Comparison of ENCODE assay signal across 13 mouse cellular contexts in the genomic region with DNA sequence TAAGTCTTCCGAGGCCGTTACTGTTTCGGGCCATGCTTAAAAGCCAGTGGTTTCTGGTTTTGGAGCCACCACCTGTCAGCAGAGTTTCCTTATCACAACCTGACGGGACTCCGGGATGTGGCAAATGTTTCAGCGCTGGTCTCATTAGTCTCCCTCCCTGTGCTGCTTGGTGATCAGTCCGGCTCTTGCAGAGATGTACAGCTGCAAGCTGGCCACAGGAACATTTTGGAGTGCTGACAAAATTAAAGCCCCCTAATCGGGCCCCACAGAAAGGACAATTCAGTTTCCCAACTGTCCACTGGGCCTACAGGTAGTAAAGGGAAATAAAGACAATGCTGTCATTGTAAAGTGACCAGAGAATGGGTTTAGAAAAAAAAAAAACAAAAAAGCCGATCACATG. TPM values are rescaled to one million over a fixed set of nuclear protein-coding genes. Genes with fewer than 3 reads are reported as not detected.
DNase-seq lines count a peak whose midpoint lies in the region; ATAC-seq and TF ChIP-seq lines count a peak whose summit lies in the region.
"Had no signal": no experiment of that assay in that cellular context is flagged by ENCODE, and none has a peak within 500 bp of the region (broad histone marks: within the 10 kb centered on the region; RNA-seq: fewer than 3 reads in every experiment).

No protein-coding gene starts in this region.

- no peaks in the 10 kb centered on the region for H3K27me3 ChIP-seq in forebrain, embryonic 14.5 days (replicated peaks; ENCODE audit: control insufficient read depth, insufficient read depth, low read length)
- no peaks in the 10 kb centered on the region for H3K27me3 ChIP-seq in hindbrain, embryonic 16.5 days (replicated peaks; ENCODE audit: control insufficient read depth, insufficient read depth, low read length)
- H3K27me3 ChIP-seq in neural tube, embryonic 14.5 days (ENCODE audit: control insufficient read depth, insufficient read depth, low read length), result no peaks in the 10 kb centered on the region
- no peaks in the 10 kb centered on the region for H3K27me3 ChIP-seq in liver, postnatal 0 days (ENCODE audit: insufficient read depth, low read length)
- H3K27me3 ChIP-seq: embryonic facial prominence, embryonic 13.5 days; lung, embryonic 15.5 days; Patski had no signal

- H3K9me3 ChIP-seq in forebrain, embryonic 14.5 days (replicated peaks; ENCODE audit: control insufficient read depth, low read length), result no peaks in the 10 kb centered on the region
- no peaks in the 10 kb centered on the region for H3K9me3 ChIP-seq in hindbrain, embryonic 16.5 days (ENCODE audit: control insufficient read depth, low read length)
- no peaks in the 10 kb centered on the region for H3K9me3 ChIP-seq in neural tube, embryonic 14.5 days (ENCODE audit: control insufficient read depth, low read length)
- H3K9me3 ChIP-seq in liver, postnatal 0 days (ENCODE audit: low read length), result no peaks in the 10 kb centered on the region
- H3K9me3 ChIP-seq: embryonic facial prominence, embryonic 13.5 days; lung, embryonic 15.5 days had no signal

- H3K4me1 ChIP-seq in forebrain, embryonic 14.5 days (ENCODE audit: control insufficient read depth, insufficient read depth, low read length), result peaks cover 17% of the 10 kb centered on the region
- no peaks in the 10 kb centered on the region for H3K4me1 ChIP-seq in hindbrain, embryonic 16.5 days (ENCODE audit: control insufficient read depth, insufficient read depth, low read depth, low read length)
- no peaks in the 10 kb centered on the region; the same call in 1 of the 2 replicates for H3K4me1 ChIP-seq in neural tube, embryonic 14.5 days (ENCODE audit: control insufficient read depth, insufficient read depth, low read length)
- no peaks in the 10 kb centered on the region for H3K4me1 ChIP-seq in liver, postnatal 0 days (ENCODE audit: insufficient read depth)
- H3K4me1 ChIP-seq: embryonic facial prominence, embryonic 13.5 days; lung, embryonic 15.5 days had no signal

- H3K9ac ChIP-seq in forebrain, embryonic 14.5 days (ENCODE audit: low read length), result peak overlapping the region; percentile 54
- no peak overlapping the region for H3K9ac ChIP-seq in hindbrain, embryonic 16.5 days (ENCODE audit: low read depth, low read length)
- no peak overlapping the region; the same call in 1 of the 2 replicates for H3K9ac ChIP-seq in neural tube, embryonic 14.5 days (replicated peaks; ENCODE audit: low read depth, low read length)
- H3K9ac ChIP-seq in liver, postnatal 0 days (replicated peaks), result no peak overlapping the region
- H3K9ac ChIP-seq: embryonic facial prominence, embryonic 13.5 days; lung, embryonic 15.5 days had no signal

- H3K4me2 ChIP-seq in forebrain, embryonic 14.5 days (ENCODE audit: low read length), result peak overlapping the region; percentile 42
- peak overlapping the region; percentile 38 for H3K4me2 ChIP-seq in hindbrain, embryonic 16.5 days (ENCODE audit: low read length)
- peak overlapping the region; percentile 27; the same call in 1 of the 2 replicates for H3K4me2 ChIP-seq in neural tube, embryonic 14.5 days (ENCODE audit: low read depth, low read length)
- no peak overlapping the region for H3K4me2 ChIP-seq in liver, postnatal 0 days (ENCODE audit: low read depth, low read length)
- H3K4me2 ChIP-seq: embryonic facial prominence, embryonic 13.5 days; lung, embryonic 15.5 days had no signal

- peak; percentile 62 for ATAC-seq in forebrain, embryonic 14.5 days
- peak; percentile 60 for ATAC-seq in hindbrain, embryonic 16.5 days
- peak; percentile 44; the same call in 1 of the 2 replicates for ATAC-seq in neural tube, embryonic 14.5 days (ENCODE audit: low read depth)
- no peak for ATAC-seq in liver, postnatal 0 days
- ATAC-seq: Patski had no signal

- 0 out of 2 replicates have a peak, but pooled peaks cover 6% of the 10 kb centered on the region for H3K36me3 ChIP-seq in forebrain, embryonic 14.5 days (ENCODE audit: control insufficient read depth, insufficient read depth, low read length)
- H3K36me3 ChIP-seq in hindbrain, embryonic 16.5 days (ENCODE audit: control insufficient read depth, insufficient read depth, low read length), result no peaks in the 10 kb centered on the region; the same call in 1 of the 2 replicates
- H3K36me3 ChIP-seq in neural tube, embryonic 14.5 days (ENCODE audit: control insufficient read depth, insufficient read depth, low read length), result no peaks in the 10 kb centered on the region
- H3K36me3 ChIP-seq in liver, postnatal 0 days (replicated peaks; ENCODE audit: insufficient read depth, low read length), result no peaks in the 10 kb centered on the region
- H3K36me3 ChIP-seq: lung, embryonic 15.5 days had no signal

- 24% methylated on average over 9 of the region's 9 CpGs for WGBS in forebrain, embryonic 14.5 days
- 37% methylated on average over 9 of the region's 9 CpGs for WGBS in hindbrain, embryonic 16.5 days
- WGBS in neural tube, embryonic 14.5 days, result 27% methylated on average over 9 of the region's 9 CpGs
- 57% methylated on average over 9 of the region's 9 CpGs for WGBS in liver, postnatal 0 days (ENCODE audit: insufficient replicate concordance)

- no peak for TF ChIP-seq CTCF in layer of hippocampus, adult 2 months (conservative IDR thresholded peaks at IDR 0.05)
- TF ChIP-seq CTCF in liver, postnatal 0 days (IDR thresholded peaks at IDR 0.05; ENCODE audit: low read depth), result no peak

- peak overlapping the region; percentile 31; the same call in 1 of the 2 replicates for H3K4me3 ChIP-seq in layer of hippocampus, adult 2 months
- H3K4me3 ChIP-seq in forebrain, embryonic 14.5 days (ENCODE audit: low read depth, low read length), result peak overlapping the region; percentile 14
- peak overlapping the region; percentile 24 for H3K4me3 ChIP-seq in hindbrain, embryonic 16.5 days (ENCODE audit: low read length)
- H3K4me3 ChIP-seq in neural tube, embryonic 14.5 days (ENCODE audit: low read depth, low read length), result no peak overlapping the region; the same call in 1 of the 2 replicates
- H3K4me3 ChIP-seq in liver, postnatal 0 days (ENCODE audit: low read depth, low read length), result no peak overlapping the region
- H3K4me3 ChIP-seq: embryonic facial prominence, embryonic 13.5 days; lung, embryonic 15.5 days had no signal

- H3K27ac ChIP-seq in layer of hippocampus, adult 2 months, result peak overlapping the region; percentile 64
- peak overlapping the region; percentile 85 for H3K27ac ChIP-seq in forebrain, embryonic 14.5 days (ENCODE audit: low read depth, low read length)
- H3K27ac ChIP-seq in hindbrain, embryonic 16.5 days (ENCODE audit: low read depth, low read length), result peak overlapping the region; percentile 70
- peak overlapping the region; percentile 79 for H3K27ac ChIP-seq in neural tube, embryonic 14.5 days (ENCODE audit: low read depth, low read length)
- H3K27ac ChIP-seq in liver, postnatal 0 days (ENCODE audit: low read depth), result no peak overlapping the region
- H3K27ac ChIP-seq: embryonic facial prominence, embryonic 13.5 days; lung, embryonic 15.5 days had no signal

- TF ChIP-seq EP300 in liver, postnatal 0 days (IDR thresholded peaks at IDR 0.05; ENCODE audit: low read depth), result no peak

- no peak for DNase-seq in layer of hippocampus, adult 2 months (ENCODE audit: low spot score in 2 of 2)
- DNase-seq in layer of hippocampus, postnatal 36 days, result no peak
- DNase-seq in forebrain, embryonic 14.5 days (ENCODE audit: low spot score), result peak; percentile 58
- DNase-seq in liver, postnatal 0 days, result no peak
- DNase-seq in cerebellum, adult 9-10 months, result no peak
- DNase-seq in cerebellum, adult 11-12 months, result no peak
- DNase-seq: adrenal gland, postnatal 10 days; spleen, adult 18-20 months had no signal

RNA-seq across cellular contexts. Expression of a gene that starts 44.4 kb away (rescaled TPM):
- 10 to 100 TPM; 17.3 to 18.8 TPM for total RNA-seq in layer of hippocampus, adult 2 months (2021)
- total RNA-seq in layer of hippocampus, postnatal 36 days (2021), result 10 to 100 TPM; 17.8 to 19.6 TPM
- polyA plus RNA-seq in forebrain, embryonic 14.5 days (2014; fragmentation: Nextera tagmentation; extraction: Ambion mirVana), result 35.6 and 42.2 TPM in 2 replicates
- polyA plus RNA-seq in hindbrain, embryonic 16.5 days (2015; fragmentation: Nextera tagmentation; extraction: Ambion mirVana), result 40.0 and 42.0 TPM in 2 replicates
- polyA plus RNA-seq in neural tube, embryonic 14.5 days (2014; fragmentation: Nextera tagmentation; extraction: Ambion mirVana), result 29.3 and 36.9 TPM in 2 replicates
- polyA plus RNA-seq in liver, postnatal 0 days (2015; fragmentation: Nextera tagmentation; extraction: Ambion mirVana), result 1.0 and 1.1 TPM in 2 replicates

Comparison
In these comparisons a context has a peak if more than half of its experiments do, and no peak if none do; other contexts are left out.
1. H3K4me3 ChIP-seq: peak in layer of hippocampus, adult 2 months (single experiment), forebrain, embryonic 14.5 days (single experiment) and hindbrain, embryonic 16.5 days (single experiment); none in neural tube, embryonic 14.5 days (single experiment) and liver, postnatal 0 days (single experiment).
2. RNA of a gene that starts 44.4 kb away (polyA plus RNA-seq): 40.0 to 42.0 TPM in hindbrain, embryonic 16.5 days, 29.3 to 36.9 TPM in neural tube, embryonic 14.5 days and 35.6 to 42.2 TPM in forebrain, embryonic 14.5 days; 1.0 to 1.1 TPM in liver, postnatal 0 days; every median in the first group is over 10 times any median in the second.